Mouse (Mus musculus): Measurements from ENCODE around the gene Mrpl57.

DNA sequence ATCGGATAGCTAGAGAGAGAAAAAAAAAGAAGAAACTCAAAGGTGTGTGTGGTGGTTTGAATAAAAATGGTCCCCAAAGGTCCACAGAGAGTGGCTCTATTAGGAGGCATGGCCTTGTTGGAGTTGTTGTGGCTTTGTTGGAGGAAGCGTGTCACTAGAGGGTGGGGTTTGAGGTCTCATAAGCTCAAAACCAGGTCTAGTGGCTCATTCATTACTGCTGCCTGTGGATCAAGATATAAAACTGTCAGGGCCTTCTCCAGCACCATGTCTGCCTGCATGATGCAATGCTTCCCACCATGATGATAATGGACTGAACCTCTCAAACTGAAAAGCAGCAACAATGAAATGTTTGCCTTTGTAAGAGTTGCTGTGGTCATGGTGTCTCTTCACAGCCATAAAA, 32.6 kb downstream of the Mrpl57 start:
- TF ChIP-seq POLR2A (IDR thresholded peaks at IDR 0.05; ENCODE audit: extremely low read depth, insufficient read depth, low read length) (no peak), CTCF (IDR thresholded peaks at IDR 0.05; ENCODE audit: low read depth, low read length) (no peak)
